Mouse (Mus musculus): ENCODE data around the gene Ms4a1. TPM values are rescaled to one million over a fixed set of nuclear protein-coding genes. Genes with fewer than 3 reads are reported as not detected.
"Not testable (repeated sequence)": the region's sequence is repeated elsewhere in the genome, so short reads cannot be mapped to it uniquely, and the experiment has no call there.

Gene Ms4a1
- not detected in 2 replicates for polyA plus RNA-seq (2016; fragmentation: Nextera tagmentation; extraction: Ambion mirVana)

GRCm38 (mm10) chr19:11266052-11266845 lies at the start of gene Ms4a1:
Gene Ms4a1, minus strand, starts transcription at chr19:11266241.
- 57% methylated on average over 8 of the region's 8 CpGs for WGBS (ENCODE audit: insufficient replicate concordance)
- Histone ChIP-seq H3K9me3 (replicated peaks) (no peaks in the 10 kb centered on the region), H3K27ac (no peak within 1 kb of the TSS), H3K4me3 (no peak within 1 kb of the TSS), H3K9ac (no peak within 1 kb of the TSS), H3K4me2 (no peak within 1 kb of the TSS), H3K4me1 (no peaks in the 10 kb centered on the region), H3K36me3 (no peaks in the 10 kb centered on the region), H3K27me3 (replicated peaks) (no peaks in the 10 kb centered on the region)
- no peak for ATAC-seq

- H3K27ac ChIP-seq = no peak within 1 kb of the TSS
- H3K36me3 ChIP-seq = no peaks in the 10 kb centered on the region
- no peak within 1 kb of the TSS for H3K9ac ChIP-seq
- no peak for ATAC-seq
- WGBS (ENCODE audit: insufficient replicate concordance) = 52% methylated on average over 1 of the region's 1 CpGs
- no peak within 1 kb of the TSS for H3K4me2 ChIP-seq
- no peaks in the 10 kb centered on the region for H3K27me3 ChIP-seq (replicated peaks)
- no peaks in the 10 kb centered on the region for H3K9me3 ChIP-seq (replicated peaks)
- no peaks in the 10 kb centered on the region for H3K4me1 ChIP-seq
- H3K4me3 ChIP-seq = no peak within 1 kb of the TSS
Measured at GRCm38 (mm10) chr19:11314354-11314753, 48.3 kb upstream of the Ms4a1 start, which contains the start of gene Ms4a14. Gene Ms4a14, minus strand, starts transcription at chr19:11314454.

GRCm38 (mm10) chr19:11308888-11309287 lies 42.8 kb upstream of the Ms4a1 start:
- Histone ChIP-seq H3K4me2 (no peak overlapping the region), H3K9me3 (replicated peaks) (no peaks in the 10 kb centered on the region), H3K9ac (no peak overlapping the region), H3K4me3 (no peak overlapping the region), H3K27ac (no peak overlapping the region), H3K4me1 (no peaks in the 10 kb centered on the region), H3K27me3 (replicated peaks) (no peaks in the 10 kb centered on the region), H3K36me3 (no peaks in the 10 kb centered on the region)
- ATAC-seq = no peak

GRCm38 (mm10) chr19:11299529-11299928 lies 33.5 kb upstream of the Ms4a1 start:
- H3K36me3 ChIP-seq; H3K9me3 ChIP-seq (replicated peaks); H3K4me3 ChIP-seq; ATAC-seq; H3K4me2 ChIP-seq; H3K27ac ChIP-seq; H3K27me3 ChIP-seq (replicated peaks); H3K9ac ChIP-seq; H3K4me1 ChIP-seq: not testable (repeated sequence)
- WGBS (ENCODE audit: insufficient replicate concordance) = 43% methylated on average over 4 of the region's 4 CpGs

- 47% methylated on average over 2 of the region's 2 CpGs for WGBS (ENCODE audit: insufficient replicate concordance)
- H3K9me3 ChIP-seq (replicated peaks) = no peaks in the 10 kb centered on the region
Measured at GRCm38 (mm10) chr19:11298939-11299338, 32.9 kb upstream of the Ms4a1 start.

GRCm38 (mm10) chr19:11293616-11294015 lies 27.6 kb upstream of the Ms4a1 start:
- 11% methylated on average over 3 of the region's 3 CpGs for WGBS (ENCODE audit: insufficient replicate concordance)
- H3K9ac ChIP-seq = not testable (repeated sequence)
- peak overlapping the region; percentile 50; the same call in 1 of the 2 replicates for H3K4me3 ChIP-seq

More at GRCm38 (mm10) chr19:11298939-11299338, 32.9 kb upstream of the Ms4a1 start:
- no peak overlapping the region for H3K9ac ChIP-seq
- ATAC-seq = no peak
- H3K27me3 ChIP-seq (replicated peaks) = no peaks in the 10 kb centered on the region
- no peak overlapping the region for H3K4me2 ChIP-seq
- no peak overlapping the region for H3K4me3 ChIP-seq
- no peaks in the 10 kb centered on the region for H3K36me3 ChIP-seq
- no peak overlapping the region for H3K27ac ChIP-seq
- H3K4me1 ChIP-seq = no peaks in the 10 kb centered on the region

GRCm38 (mm10) chr19:11292990-11293389 lies 26.9 kb upstream of the Ms4a1 start:
- 3% methylated on average over 12 of the region's 12 CpGs for WGBS (ENCODE audit: insufficient replicate concordance)
- no peak for ATAC-seq
- no peaks in the 10 kb centered on the region for H3K4me1 ChIP-seq
- H3K27me3 ChIP-seq (replicated peaks) = no peaks in the 10 kb centered on the region
- H3K9me3 ChIP-seq (replicated peaks) = no peaks in the 10 kb centered on the region
- no peaks in the 10 kb centered on the region for H3K36me3 ChIP-seq
- 0 out of 2 replicates have a peak overlapping the region, but pooled peaks have one; percentile 12 for H3K9ac ChIP-seq
- H3K27ac ChIP-seq = no peak overlapping the region
- H3K4me2 ChIP-seq = peak overlapping the region; percentile 60
- H3K4me3 ChIP-seq = peak overlapping the region; percentile 50

More at GRCm38 (mm10) chr19:11293616-11294015, 27.6 kb upstream of the Ms4a1 start:
- H3K27me3 ChIP-seq (replicated peaks); H3K36me3 ChIP-seq; H3K4me1 ChIP-seq; H3K27ac ChIP-seq; H3K9me3 ChIP-seq (replicated peaks); ATAC-seq: not testable (repeated sequence)
- H3K4me2 ChIP-seq = peak overlapping the region; percentile 60

- Histone ChIP-seq H3K9me3 (replicated peaks) (no peaks in the 10 kb centered on the region), H3K4me3 (no peak within 1 kb of the TSS), H3K9ac (no peak within 1 kb of the TSS), H3K27ac (no peak within 1 kb of the TSS), H3K4me1 (no peaks in the 10 kb centered on the region), H3K36me3 (no peaks in the 10 kb centered on the region), H3K27me3 (replicated peaks) (no peaks in the 10 kb centered on the region), H3K4me2 (no peak within 1 kb of the TSS)
- 70% methylated on average over 2 of the region's 2 CpGs for WGBS (ENCODE audit: insufficient replicate concordance)
- ATAC-seq = no peak
Measured at GRCm38 (mm10) chr19:11283773-11284172, 17.7 kb upstream of the Ms4a1 start, which contains the start of gene Ms4a5. Gene Ms4a5, minus strand, starts transcription at chr19:11283873.

GRCm38 (mm10) chr19:11280223-11280622 lies 14.2 kb upstream of the Ms4a1 start:
- Histone ChIP-seq H3K9ac (no peak overlapping the region), H3K27me3 (replicated peaks) (no peaks in the 10 kb centered on the region), H3K27ac (no peak overlapping the region), H3K4me3 (no peak overlapping the region), H3K9me3 (replicated peaks) (no peaks in the 10 kb centered on the region), H3K36me3 (no peaks in the 10 kb centered on the region), H3K4me2 (no peak overlapping the region), H3K4me1 (no peaks in the 10 kb centered on the region)
- WGBS (ENCODE audit: insufficient replicate concordance) = 67% methylated on average over 3 of the region's 3 CpGs
- no peak for ATAC-seq

GRCm38 (mm10) chr19:11276431-11276830 lies 10.4 kb upstream of the Ms4a1 start:
- H3K27me3 ChIP-seq (replicated peaks) = no peaks in the 10 kb centered on the region
- no peaks in the 10 kb centered on the region for H3K9me3 ChIP-seq (replicated peaks)
- H3K4me3 ChIP-seq = no peak overlapping the region
- H3K4me1 ChIP-seq = no peaks in the 10 kb centered on the region
- 58% methylated on average over 5 of the region's 5 CpGs for WGBS (ENCODE audit: insufficient replicate concordance)
- ATAC-seq = no peak
- H3K9ac ChIP-seq = no peak overlapping the region
- H3K27ac ChIP-seq = no peak overlapping the region
- H3K4me2 ChIP-seq = no peak overlapping the region
- no peaks in the 10 kb centered on the region for H3K36me3 ChIP-seq

- Histone ChIP-seq H3K9ac (no peak overlapping the region), H3K4me2 (no peak overlapping the region), H3K9me3 (replicated peaks) (no peaks in the 10 kb centered on the region), H3K27me3 (replicated peaks) (no peaks in the 10 kb centered on the region), H3K36me3 (no peaks in the 10 kb centered on the region), H3K4me3 (no peak overlapping the region), H3K27ac (no peak overlapping the region), H3K4me1 (no peaks in the 10 kb centered on the region)
- 57% methylated on average over 4 of the region's 4 CpGs for WGBS (ENCODE audit: insufficient replicate concordance)
- ATAC-seq = no peak
Measured at GRCm38 (mm10) chr19:11266956-11267355, 915 bp upstream of the Ms4a1 start.

- no peaks in the 10 kb centered on the region for H3K9me3 ChIP-seq (replicated peaks)
- no peak overlapping the region for H3K27ac ChIP-seq
- no peaks in the 10 kb centered on the region for H3K4me1 ChIP-seq
- H3K9ac ChIP-seq = no peak overlapping the region
- H3K4me2 ChIP-seq = no peak overlapping the region
- no peak for ATAC-seq
- H3K27me3 ChIP-seq (replicated peaks) = no peaks in the 10 kb centered on the region
- H3K4me3 ChIP-seq = no peak overlapping the region
- 64% methylated on average over 9 of the region's 9 CpGs for WGBS (ENCODE audit: insufficient replicate concordance)
- no peaks in the 10 kb centered on the region for H3K36me3 ChIP-seq
Measured at GRCm38 (mm10) chr19:11264602-11265185, 1.3 kb downstream of the Ms4a1 start.
